Mouse (Mus musculus) kidney, postnatal 10 days (tissue): ENCODE measurements around the gene Atp5j.

Source experiments
- DNase-seq: peaks from one replicate; pipeline ENCODE4 v3.0.0; 2021; ENCODE audit warnings: mixed read lengths

Gene Atp5j

GRCm38 (mm10) chr16:84806175-84806574, 29.2 kb downstream of the Atp5j start:
- DNase-seq = no peak

GRCm38 (mm10) chr16:84804866-84805265, 30.6 kb downstream of the Atp5j start:
- DNase-seq = peak; percentile 20

DNA sequence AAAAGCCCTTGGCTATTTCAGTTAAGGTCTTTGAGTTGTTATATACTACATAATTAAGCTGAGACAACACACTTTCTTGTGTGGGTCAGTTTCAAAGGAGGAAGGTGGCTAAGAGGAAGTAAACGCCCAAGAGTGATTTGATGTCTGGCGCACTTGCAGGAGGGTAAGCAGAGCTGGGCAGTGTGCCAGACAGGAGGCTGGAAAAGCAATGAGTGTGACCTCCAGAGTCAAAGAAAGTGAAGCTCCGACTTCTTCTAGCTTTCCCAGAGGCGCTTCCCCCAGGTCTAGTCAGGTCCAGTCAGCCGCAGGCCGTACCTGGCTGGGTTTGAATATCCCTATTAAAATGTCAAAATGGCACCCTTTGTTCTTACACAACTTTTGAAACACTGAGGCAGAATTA, 33.2 kb downstream of the Atp5j start:
- peak; percentile 84 for DNase-seq

GRCm38 (mm10) chr16:84800038-84800437, 35.4 kb downstream of the Atp5j start:
- no peak for DNase-seq

- DNase-seq = no peak
These were observed 38.7 kb downstream of the Atp5j start for GRCm38 (mm10) chr16:84796678-84797077.

- no peak for DNase-seq
These were observed 40.1 kb downstream of the Atp5j start for GRCm38 (mm10) chr16:84795337-84795736.

DNA sequence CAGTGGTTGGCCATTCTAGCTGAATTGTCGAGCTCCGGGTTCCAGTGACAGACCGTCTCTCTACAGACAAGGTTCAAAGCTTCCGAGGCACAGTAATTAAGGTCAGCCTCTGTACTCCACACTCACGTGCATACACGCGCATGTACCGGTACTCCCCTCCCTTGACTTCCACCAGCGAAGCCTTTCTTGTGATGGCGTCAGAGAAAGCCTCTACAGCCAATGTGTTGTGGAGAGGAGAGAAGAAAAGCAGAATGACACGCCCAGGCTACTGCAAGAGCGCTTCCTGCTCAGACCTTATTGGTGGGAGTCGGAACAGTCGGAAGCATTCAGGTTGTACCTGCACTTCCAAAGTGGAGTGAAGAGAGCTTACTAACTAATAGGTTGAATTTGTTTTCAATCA, 42.0 kb downstream of the Atp5j start:
- no peak for DNase-seq

DNA sequence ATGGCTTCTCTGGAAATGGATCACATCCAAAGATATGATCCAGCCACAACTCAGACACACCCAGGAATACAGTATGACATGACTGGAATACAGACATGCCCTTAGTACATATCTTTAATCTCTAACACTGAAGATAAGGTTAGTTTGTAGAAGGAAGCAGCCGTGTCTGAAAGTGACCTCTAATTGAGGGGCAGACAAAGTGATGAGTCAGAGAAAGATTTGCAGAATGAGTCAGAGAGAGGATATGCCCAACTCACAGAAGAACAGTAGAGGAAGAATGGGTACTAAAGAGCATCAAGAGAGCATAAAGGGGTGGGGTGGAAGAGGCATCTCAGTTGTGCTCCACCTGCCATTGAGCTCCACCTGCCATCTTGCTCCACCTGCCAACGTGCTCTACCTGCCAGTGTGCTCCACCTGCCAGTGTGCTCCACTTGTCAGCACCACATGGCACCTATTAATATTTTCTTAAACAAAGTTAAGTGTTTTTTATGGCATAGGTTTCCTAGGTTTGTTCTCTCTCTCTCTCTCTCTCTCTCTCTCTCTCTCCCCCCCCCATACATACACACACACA, 44.7 kb downstream of the Atp5j start:
- no peak for DNase-seq

DNA sequence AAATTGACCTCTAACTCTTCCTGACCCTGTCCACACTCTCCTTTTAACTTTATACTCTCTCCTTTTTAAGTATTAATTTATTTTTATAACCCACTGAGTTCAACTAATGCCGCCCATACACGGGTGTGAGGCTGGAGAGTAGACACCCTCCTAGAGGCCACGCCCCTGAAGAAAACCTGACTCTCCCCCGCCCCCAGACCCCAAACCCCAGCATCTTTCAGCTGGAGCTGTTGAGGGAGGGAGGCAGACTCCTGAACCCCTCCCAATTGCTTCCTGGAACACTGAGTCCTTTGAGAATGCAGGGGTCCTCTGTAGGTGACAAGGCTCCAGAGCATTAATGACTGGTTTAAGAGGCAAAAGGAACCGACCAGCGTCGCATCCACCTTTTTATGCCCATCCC, 50.5 kb downstream of the Atp5j start:
- DNase-seq = no peak

DNA sequence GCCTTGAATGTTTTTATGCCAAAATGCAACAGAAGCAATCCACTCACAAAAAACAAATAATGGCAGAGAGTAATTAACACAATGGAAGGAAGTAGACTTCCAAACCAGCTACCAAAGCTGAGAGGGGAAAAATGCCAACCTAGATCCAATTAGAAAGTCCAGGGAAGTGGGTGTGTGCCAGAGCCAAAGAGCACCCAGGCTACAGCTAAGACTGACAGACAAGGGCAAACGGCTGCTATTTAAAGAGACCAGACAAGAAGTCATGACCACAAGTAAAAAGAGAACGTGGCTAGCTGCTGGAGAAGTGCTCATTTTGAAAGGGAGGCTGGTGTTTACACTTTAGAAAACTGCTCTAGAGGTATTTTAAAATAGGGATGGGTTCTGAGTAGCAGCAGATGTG, 52.1 kb downstream of the Atp5j start:
- DNase-seq = no peak

DNA sequence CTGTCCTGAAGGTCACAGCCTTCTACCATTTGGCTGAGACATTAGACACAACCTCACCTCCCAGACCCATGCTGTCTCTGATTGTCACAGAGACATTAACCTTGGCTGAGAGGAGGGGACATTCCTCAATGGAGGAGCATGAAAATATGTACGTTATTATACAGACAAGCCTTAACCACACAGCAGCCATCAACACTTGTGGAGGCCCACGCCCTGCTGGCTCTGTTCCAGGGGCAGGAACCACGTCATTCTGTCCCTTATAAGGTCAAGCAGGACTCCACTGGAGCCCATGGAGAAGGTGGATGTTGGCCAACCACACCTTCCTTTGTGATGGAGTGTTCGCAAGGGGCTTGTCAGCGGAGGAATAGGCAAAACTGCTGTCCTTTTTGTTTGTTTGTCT, 55.7 kb downstream of the Atp5j start:
- no peak for DNase-seq

- no peak for DNase-seq
These were observed 56.4 kb downstream of the Atp5j start for GRCm38 (mm10) chr16:84778861-84779630.

DNA sequence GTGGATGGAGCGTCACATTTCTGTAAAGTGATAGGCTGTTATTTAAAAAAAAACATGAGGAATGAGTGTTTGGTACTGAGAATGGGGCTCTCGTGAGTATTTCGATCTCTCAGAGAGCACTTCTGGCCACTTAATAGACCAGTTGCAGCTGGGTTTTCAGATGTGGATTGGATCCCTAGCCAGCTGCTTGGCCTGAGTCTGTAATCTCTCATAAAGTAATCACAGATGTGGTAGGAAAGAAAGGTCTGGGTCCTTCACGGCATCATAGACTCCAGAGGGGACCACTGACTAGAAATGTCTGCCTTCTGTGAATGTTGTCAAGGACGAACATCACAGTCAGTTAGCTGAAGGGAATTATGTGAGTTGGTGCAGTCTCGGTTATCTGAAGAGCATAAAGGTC, 57.0 kb downstream of the Atp5j start:
- DNase-seq = no peak
